Mouse (Mus musculus) myocyte (in vitro differentiated cells): ENCODE data around the gene Eapp. TPM values are rescaled to one million over a fixed set of nuclear protein-coding genes. Genes with fewer than 3 reads are reported as not detected.

Source experiments
- H3K27me3 ChIP-seq: one replicate; pipeline ENCODE4 v1.6.1; 2011; ENCODE audit not compliant: control insufficient read depth, insufficient read depth, insufficient read length
- H3K36me3 ChIP-seq: one replicate; pipeline ENCODE4 v1.6.1; 2011; ENCODE audit not compliant: control insufficient read depth, insufficient read depth
- H3K4me2 ChIP-seq: one replicate; pipeline ENCODE4 v1.6.1; 2011; ENCODE audit warnings: low read depth, control low read depth
- H3K4me3 ChIP-seq: one replicate; pipeline ENCODE4 v1.5.1; 2011; ENCODE audit warnings: mild to moderate bottlenecking, control low read depth, moderate library complexity
- H3K79me2 ChIP-seq: one replicate; pipeline ENCODE4 v1.6.1; 2011; ENCODE audit not compliant: control insufficient read depth, insufficient read depth
- H3ac ChIP-seq: one replicate; pipeline ENCODE4 v1.6.1; 2011; ENCODE audit not compliant: control insufficient read depth, insufficient read length
- CEBPB ChIP-seq: IDR thresholded peaks from 2 replicates; pipeline ENCODE4 v1.6.1; 2011; ENCODE audit warnings: mild to moderate bottlenecking, moderate library complexity; ENCODE audit not compliant: poor library complexity, insufficient read depth, severe bottlenecking
- E2F4 ChIP-seq: IDR thresholded peaks from one replicate; pipeline ENCODE4 v1.6.1; 2011; ENCODE audit warnings: mild to moderate bottlenecking, control low read depth, moderate library complexity; ENCODE audit not compliant: insufficient read depth
- MAX ChIP-seq: IDR thresholded peaks from one replicate; pipeline ENCODE4 v1.6.1; 2011; ENCODE audit warnings: low read depth, mild to moderate bottlenecking, control low read depth
- MYOD1 ChIP-seq, 3 experiments: IDR thresholded peaks; one replicate each; pipeline ENCODE4 v1.6.1; 2011; ENCODE audit warnings: control low read depth in 2 of 3, low read depth in 2 of 3, mild to moderate bottlenecking in 2 of 3, moderate library complexity in 1 of 3; ENCODE audit not compliant: insufficient read length in 2 of 3, control insufficient read depth in 1 of 3
- MYOG ChIP-seq, 3 experiments: IDR thresholded peaks; one replicate each; pipeline ENCODE4 v1.6.1; 2011; ENCODE audit warnings: control low read depth in 2 of 3, low read depth in 2 of 3, mild to moderate bottlenecking in 2 of 3; ENCODE audit not compliant: insufficient read length in 2 of 3, control insufficient read depth in 1 of 3, insufficient read depth in 1 of 3
- POLR2A ChIP-seq: IDR thresholded peaks from one replicate; pipeline ENCODE4 v1.6.1; 2011; ENCODE audit warnings: low read depth, mild to moderate bottlenecking, control low read depth, moderate library complexity; ENCODE audit not compliant: insufficient read length
- POLR2AphosphoS2 ChIP-seq: IDR thresholded peaks from one replicate; pipeline ENCODE4 v1.6.1; 2011; ENCODE audit warnings: low read depth, control low read depth; ENCODE audit not compliant: insufficient read length
- REST ChIP-seq: IDR thresholded peaks from one replicate; pipeline ENCODE4 v1.6.1; 2011; ENCODE audit warnings: mild to moderate bottlenecking, control low read depth, moderate library complexity; ENCODE audit not compliant: insufficient read depth, insufficient read length
- SRF ChIP-seq: IDR thresholded peaks from one replicate; pipeline ENCODE4 v1.6.1; 2011; ENCODE audit warnings: low read depth; ENCODE audit not compliant: control insufficient read depth, insufficient read length
- TCF12 ChIP-seq: IDR thresholded peaks from one replicate; pipeline ENCODE4 v1.6.1; 2011; ENCODE audit warnings: mild to moderate bottlenecking, control low read depth; ENCODE audit not compliant: poor library complexity, insufficient read depth, severe bottlenecking
- TCF3 ChIP-seq: IDR thresholded peaks from one replicate; pipeline ENCODE4 v1.6.1; 2011; ENCODE audit warnings: low read depth, control low read depth; ENCODE audit not compliant: insufficient read length
- USF1 ChIP-seq: IDR thresholded peaks from one replicate; pipeline ENCODE4 v1.6.1; 2011; ENCODE audit warnings: low read depth, mild to moderate bottlenecking, control low read depth, moderate library complexity
- polyA plus RNA-seq: library from polyadenylated mRNA; unstranded; fragments of >200 nt; fragmentation: generic; extraction: Trizol; gene quantifications from one replicate; pipeline ENCODE4 v1.2.1, GENCODE M21; 2012; ENCODE audit warnings: missing spikeins

The Eapp gene
- polyA plus RNA-seq, 1 experiment = 32.8 TPM

DNA sequence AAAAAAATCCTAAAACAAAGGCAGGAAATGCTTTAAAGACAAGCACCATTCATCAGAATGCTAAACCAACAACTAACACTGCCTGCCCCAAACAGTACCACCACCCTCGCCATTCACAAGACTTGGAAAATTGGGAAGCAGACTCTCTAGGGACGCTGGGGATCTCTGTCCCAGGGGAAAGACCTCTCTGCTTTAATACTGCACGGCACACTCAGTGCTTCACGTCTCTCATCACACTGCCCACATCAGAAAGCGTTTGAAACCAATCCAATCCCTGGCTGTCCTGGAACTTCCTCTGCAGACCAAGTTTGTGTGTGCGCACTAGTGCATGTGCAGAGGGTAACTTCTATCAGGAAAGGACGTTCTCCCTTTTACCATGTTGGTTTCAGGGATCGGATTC lies 43.9 kb downstream of the Eapp start:
- Histone ChIP-seq H3K4me3 (no peak overlapping the region), H3ac (no peak overlapping the region), H3K36me3 (no peaks in the 10 kb centered on the region), H3K27me3 (no peaks in the 10 kb centered on the region), H3K79me2 (peaks cover 42% of the 10 kb centered on the region), H3K4me2 (no peak overlapping the region)
- no peak for TF ChIP-seq MAX
- no peak for TF ChIP-seq MYOG (IDR thresholded peaks at IDR 0.05; ENCODE audit: control insufficient read depth in 1 of 3, insufficient read depth in 1 of 3, insufficient read length in 2 of 3, low read depth in 2 of 3)
- TF ChIP-seq USF1 = no peak
- TF ChIP-seq E2F4 = no peak
- TF ChIP-seq POLR2A = no peak
- TF ChIP-seq REST = no peak
- no peak for TF ChIP-seq TCF3

GRCm38 (mm10) chr12:54651158-54651557 lies 44.5 kb downstream of the Eapp start:
- Histone ChIP-seq H3K36me3 (peaks cover under 1% of the 10 kb centered on the region), H3K79me2 (peaks cover 42% of the 10 kb centered on the region), H3K4me2 (no peak overlapping the region), H3K27me3 (no peaks in the 10 kb centered on the region), H3K4me3 (no peak overlapping the region), H3ac (no peak overlapping the region)
- TF ChIP-seq POLR2AphosphoS2 (no peak), POLR2A (no peak), MAX (no peak), MYOD1 (IDR thresholded peaks at IDR 0.05; ENCODE audit: control insufficient read depth in 1 of 3, insufficient read length in 2 of 3, low read depth in 2 of 3) (no peak), REST (no peak), SRF (no peak), CEBPB (no peak), USF1 (no peak), E2F4 (no peak), TCF3 (no peak), TCF12 (no peak), MYOG (IDR thresholded peaks at IDR 0.05; ENCODE audit: control insufficient read depth in 1 of 3, insufficient read depth in 1 of 3, insufficient read length in 2 of 3, low read depth in 2 of 3) (no peak)

DNA sequence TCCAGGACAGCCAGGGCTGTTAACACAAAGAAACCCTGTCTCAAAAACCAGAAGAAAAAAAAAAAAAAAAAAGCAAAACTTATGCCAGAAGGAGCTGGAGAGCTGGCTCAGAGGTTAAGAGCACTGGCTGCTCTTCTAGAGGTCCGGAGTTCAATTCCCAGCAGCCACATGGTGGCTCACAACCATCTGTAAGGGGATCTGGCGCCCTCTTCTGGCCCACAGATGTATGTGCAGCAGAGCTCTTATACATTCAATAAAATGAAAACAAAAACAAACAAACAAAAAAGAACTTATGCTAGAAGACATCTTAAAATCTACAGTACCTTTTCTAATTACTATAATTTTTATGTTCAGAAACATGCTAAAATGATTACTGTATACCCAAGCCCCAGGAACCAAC lies 50.8 kb downstream of the Eapp start:
- TF ChIP-seq POLR2A (no peak), MYOG (IDR thresholded peaks at IDR 0.05; ENCODE audit: control insufficient read depth in 1 of 3, insufficient read depth in 1 of 3, insufficient read length in 2 of 3, low read depth in 2 of 3) (no peak), MYOD1 (IDR thresholded peaks at IDR 0.05; ENCODE audit: control insufficient read depth in 1 of 3, insufficient read length in 2 of 3, low read depth in 2 of 3) (no peak), TCF12 (no peak), E2F4 (no peak)
- Histone ChIP-seq H3K4me2 (no peak overlapping the region), H3ac (no peak overlapping the region), H3K27me3 (no peaks in the 10 kb centered on the region), H3K36me3 (peaks cover 7% of the 10 kb centered on the region), H3K79me2 (peaks cover 4% of the 10 kb centered on the region), H3K4me3 (no peak overlapping the region)

DNA sequence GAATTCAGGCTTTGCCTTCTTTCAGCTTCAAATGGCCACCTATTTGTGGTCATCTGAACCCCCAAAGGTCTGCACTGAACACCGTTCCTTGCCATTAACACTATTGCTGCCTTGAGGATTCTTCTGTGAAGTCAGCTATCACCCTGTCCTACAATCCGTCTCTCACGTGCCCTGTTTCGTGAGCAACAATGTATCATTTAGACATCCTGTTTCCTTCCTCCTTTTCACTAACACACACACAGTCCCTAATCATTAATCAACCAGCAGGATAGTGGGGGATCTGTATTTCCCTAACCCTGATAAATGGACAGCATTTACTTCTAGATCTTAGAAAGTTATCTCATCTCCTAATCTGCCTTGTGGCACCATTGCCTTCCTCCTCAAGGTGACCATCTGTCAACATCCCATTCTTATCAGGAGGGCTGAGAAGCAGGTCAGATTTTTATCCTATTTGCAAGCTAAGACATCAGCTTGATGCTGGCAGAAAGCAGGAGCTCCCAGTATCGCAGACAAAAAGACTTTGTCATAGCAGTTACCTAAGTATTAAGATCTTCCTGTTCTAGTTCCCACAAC lies 52.3 kb downstream of the Eapp start:
- Histone ChIP-seq H3K27me3 (no peaks in the 10 kb centered on the region), H3K4me2 (no peak overlapping the region), H3ac (no peak overlapping the region), H3K79me2 (peaks cover 4% of the 10 kb centered on the region), H3K36me3 (peaks cover 7% of the 10 kb centered on the region), H3K4me3 (no peak overlapping the region)
- TF ChIP-seq USF1 (no peak), TCF12 (no peak), MAX (no peak), CEBPB (no peak), MYOD1 (IDR thresholded peaks at IDR 0.05; ENCODE audit: control insufficient read depth in 1 of 3, insufficient read length in 2 of 3, low read depth in 2 of 3) (no peak), POLR2A (no peak), E2F4 (no peak), TCF3 (no peak)

DNA sequence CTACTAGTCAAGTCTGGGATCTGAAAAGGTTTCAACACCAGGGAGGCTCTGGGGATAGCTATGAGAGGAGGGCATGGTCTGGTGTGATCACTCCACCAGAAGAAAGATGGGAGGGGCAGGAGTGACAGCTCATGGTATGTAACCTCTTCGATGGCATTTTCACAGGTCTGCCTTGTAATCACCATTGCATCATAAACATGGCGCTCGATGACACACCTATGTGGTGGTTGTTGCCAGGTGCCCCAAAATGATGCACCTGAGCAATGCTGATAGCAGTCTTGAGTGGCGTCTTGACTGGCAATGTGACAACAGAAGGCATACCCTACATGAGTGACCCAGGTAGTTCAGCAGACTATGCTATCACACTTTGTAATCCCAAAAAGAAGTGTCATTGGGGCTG lies 54.3 kb downstream of the Eapp start:
- Histone ChIP-seq H3K79me2 (no peaks in the 10 kb centered on the region), H3K27me3 (no peaks in the 10 kb centered on the region), H3K4me2 (no peak overlapping the region), H3K4me3 (no peak overlapping the region), H3K36me3 (peaks cover 7% of the 10 kb centered on the region), H3ac (no peak overlapping the region)
- TF ChIP-seq MYOG (IDR thresholded peaks at IDR 0.05; ENCODE audit: control insufficient read depth in 1 of 3, insufficient read depth in 1 of 3, insufficient read length in 2 of 3, low read depth in 2 of 3) = no peak
- no peak for TF ChIP-seq MAX
- no peak for TF ChIP-seq USF1
- no peak for TF ChIP-seq E2F4
- no peak for TF ChIP-seq MYOD1 (IDR thresholded peaks at IDR 0.05; ENCODE audit: control insufficient read depth in 1 of 3, insufficient read length in 2 of 3, low read depth in 2 of 3)
- TF ChIP-seq POLR2A = no peak
- no peak for TF ChIP-seq REST
- no peak for TF ChIP-seq TCF12
- TF ChIP-seq CEBPB = no peak
- TF ChIP-seq SRF = no peak
- TF ChIP-seq POLR2AphosphoS2 = no peak
- TF ChIP-seq TCF3 = no peak
